Mouse (Mus musculus): Measurements from ENCODE around the gene Trp53. TPM values are rescaled to one million over a fixed set of nuclear protein-coding genes. Genes with fewer than 3 reads are reported as not detected.
"Not testable (repeated sequence)": the region's sequence is repeated elsewhere in the genome, so short reads cannot be mapped to it uniquely, and the experiment has no call there.

The Trp53 gene
- polyA plus RNA-seq (2015; fragmentation: Nextera tagmentation; extraction: Ambion mirVana) = 158 and 161 TPM in 2 replicates

DNA sequence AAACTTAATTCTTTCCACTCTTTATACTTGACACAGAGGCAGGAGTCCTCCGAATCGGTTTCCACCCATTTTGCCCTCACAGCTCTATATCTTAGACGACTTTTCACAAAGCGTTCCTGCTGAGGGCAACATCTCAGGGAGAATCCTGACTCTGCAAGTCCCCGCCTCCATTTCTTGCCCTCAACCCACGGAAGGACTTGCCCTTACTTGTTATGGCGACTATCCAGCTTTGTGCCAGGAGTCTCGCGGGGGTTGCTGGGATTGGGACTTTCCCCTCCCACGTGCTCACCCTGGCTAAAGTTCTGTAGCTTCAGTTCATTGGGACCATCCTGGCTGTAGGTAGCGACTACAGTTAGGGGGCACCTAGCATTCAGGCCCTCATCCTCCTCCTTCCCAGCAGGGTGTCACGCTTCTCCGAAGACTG, at the start of gene Trp53, which contains the start of gene Wrap53:
Gene Trp53, plus strand, starts transcription at position 269 of the 424 bp plus-strand sequence.
Gene Wrap53, minus strand, starts transcription at position 165 of the 424 bp plus-strand sequence.
- H3K4me1 ChIP-seq = peaks cover 43% of the 10 kb centered on the region
- H3K27ac ChIP-seq = peak within 1 kb of the TSS; percentile 97
- H3K4me3 ChIP-seq = peak within 1 kb of the TSS; percentile 87
- H3K9me3 ChIP-seq = no peaks in the 10 kb centered on the region
- peak within 1 kb of the TSS; percentile 83 for H3K4me2 ChIP-seq (replicated peaks)
- no peaks in the 10 kb centered on the region for H3K27me3 ChIP-seq
- peaks cover 21% of the 10 kb centered on the region; the same call in 1 of the 2 replicates for H3K36me3 ChIP-seq
- H3K9ac ChIP-seq = peak within 1 kb of the TSS; percentile 86
- peak; percentile 60 for ATAC-seq (ENCODE audit: low FRiP score, low read depth)
- WGBS = under 1% methylated on average over 13 of the region's 13 CpGs

DNA sequence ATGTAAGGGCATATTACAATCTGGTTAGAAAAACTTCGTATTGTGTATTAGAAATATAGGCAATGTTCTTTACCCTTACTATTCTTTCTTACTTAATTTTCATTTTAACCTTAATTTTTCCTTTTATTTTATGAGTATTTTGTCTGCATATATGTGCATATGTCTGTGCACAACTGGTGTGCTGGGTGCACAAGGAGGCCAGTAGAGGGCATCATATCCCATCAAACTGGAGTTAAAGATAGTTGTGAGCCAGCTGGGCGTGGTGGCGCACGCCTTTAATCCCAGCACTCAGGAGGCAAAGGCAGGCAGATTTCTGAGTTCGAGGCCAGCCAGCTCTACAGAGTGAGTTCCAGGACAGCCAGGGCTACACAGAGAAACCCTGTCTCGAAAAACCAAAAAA, 49.4 kb upstream of the Trp53 start:
- not testable (repeated sequence) for H3K4me3 ChIP-seq; H3K4me2 ChIP-seq (replicated peaks); H3K9me3 ChIP-seq; H3K27me3 ChIP-seq; ATAC-seq (ENCODE audit: low FRiP score, low read depth); H3K36me3 ChIP-seq; H3K27ac ChIP-seq; H3K9ac ChIP-seq
- 88% methylated on average over 6 of the region's 6 CpGs for WGBS
- peaks cover 15% of the 10 kb centered on the region for H3K4me1 ChIP-seq

DNA sequence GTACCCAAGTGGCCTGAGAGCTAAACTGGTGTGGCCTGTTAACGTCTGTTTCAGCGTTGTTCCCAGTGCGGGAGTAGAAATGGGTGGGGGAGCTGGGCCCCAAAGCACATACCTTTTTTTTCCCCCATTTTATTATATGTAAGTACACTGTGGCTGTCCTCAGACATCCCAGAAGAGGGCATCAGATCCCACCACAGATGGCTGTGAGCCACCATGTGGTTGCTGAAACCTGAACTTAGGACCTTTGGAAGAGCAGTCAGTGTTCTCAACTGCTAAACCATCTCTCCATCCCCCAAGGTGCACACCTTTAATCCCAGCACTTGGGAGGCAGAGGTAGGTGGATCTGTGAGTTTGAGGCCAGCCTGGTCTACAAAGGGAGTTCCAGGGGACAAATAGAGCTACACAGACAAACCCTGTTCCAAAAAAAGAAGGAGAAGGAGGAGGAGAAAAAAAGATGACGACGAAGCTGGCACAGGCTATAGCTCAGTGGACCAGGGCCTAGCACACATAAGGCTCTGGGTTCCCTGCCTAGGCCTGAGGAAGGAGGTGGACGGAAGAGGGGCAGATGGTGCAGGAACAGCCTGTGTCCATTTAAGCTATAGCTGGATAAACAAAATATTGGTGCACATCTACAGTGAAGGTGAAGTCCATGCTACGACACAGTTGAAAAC, 47.5 kb upstream of the Trp53 start:
- no peak for ATAC-seq (ENCODE audit: low FRiP score, low read depth)
- H3K36me3 ChIP-seq = no peaks in the 10 kb centered on the region
- no peaks in the 10 kb centered on the region for H3K27me3 ChIP-seq
- no peaks in the 10 kb centered on the region for H3K9me3 ChIP-seq
- H3K4me1 ChIP-seq = peaks cover 15% of the 10 kb centered on the region
- 72% methylated on average over 7 of the region's 7 CpGs for WGBS
- H3K4me2 ChIP-seq (replicated peaks) = no peak overlapping the region
- H3K4me3 ChIP-seq = no peak overlapping the region
- no peak overlapping the region for H3K27ac ChIP-seq
- no peak overlapping the region for H3K9ac ChIP-seq

DNA sequence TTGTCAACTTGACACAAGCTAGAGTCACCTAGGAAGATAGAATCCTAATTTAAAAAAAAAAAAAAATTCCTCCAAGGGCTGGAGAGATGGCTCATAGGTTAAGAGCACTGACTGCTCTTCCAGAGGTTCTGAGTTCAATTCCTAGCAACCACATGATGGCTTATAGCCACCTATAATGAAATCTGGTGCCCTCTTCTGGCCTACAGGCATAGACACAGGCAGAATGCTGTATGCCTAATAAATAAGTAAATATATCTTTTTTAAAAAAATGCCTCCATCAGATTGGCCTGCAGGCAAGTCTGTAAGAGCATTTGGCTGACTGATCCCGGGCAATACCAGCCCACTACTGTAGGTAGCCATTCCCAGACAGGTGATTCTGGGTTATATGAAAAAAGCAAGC, 45.2 kb upstream of the Trp53 start:
- Histone ChIP-seq H3K27me3 (no peaks in the 10 kb centered on the region), H3K4me1 (peaks cover 24% of the 10 kb centered on the region), H3K4me2 (replicated peaks) (no peak overlapping the region), H3K9ac (no peak overlapping the region), H3K36me3 (no peaks in the 10 kb centered on the region), H3K4me3 (no peak overlapping the region), H3K27ac (no peak overlapping the region), H3K9me3 (no peaks in the 10 kb centered on the region)
- ATAC-seq (ENCODE audit: low FRiP score, low read depth) = no peak
- WGBS = 74% methylated on average over 1 of the region's 1 CpGs

DNA sequence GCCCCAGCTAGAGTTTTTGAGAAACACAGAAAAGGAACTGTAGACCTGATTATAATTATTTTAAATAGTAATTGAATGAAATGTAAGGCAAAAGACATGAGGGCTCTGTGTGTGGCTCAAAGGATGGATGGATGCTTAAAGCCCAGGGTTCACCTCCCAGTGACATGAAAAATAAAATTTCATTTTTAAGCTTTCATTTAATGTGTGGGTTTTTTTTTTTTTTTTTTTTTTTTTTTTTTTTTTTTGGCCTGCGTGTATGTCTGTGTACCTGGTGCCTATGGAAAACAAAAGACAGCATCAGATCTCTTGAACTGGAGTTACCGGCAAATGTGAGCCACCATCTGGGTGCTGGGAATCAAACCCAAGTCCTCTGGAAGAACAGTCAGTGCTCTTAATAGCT, 39.5 kb upstream of the Trp53 start:
- ATAC-seq (ENCODE audit: low FRiP score, low read depth) = no peak
- no peak overlapping the region for H3K4me2 ChIP-seq (replicated peaks)
- H3K9me3 ChIP-seq = no peaks in the 10 kb centered on the region
- no peak overlapping the region for H3K27ac ChIP-seq
- no peak overlapping the region for H3K9ac ChIP-seq
- H3K36me3 ChIP-seq = no peaks in the 10 kb centered on the region
- WGBS = 86% methylated on average over 2 of the region's 2 CpGs
- H3K4me1 ChIP-seq = peaks cover 37% of the 10 kb centered on the region
- H3K4me3 ChIP-seq = no peak overlapping the region
- H3K27me3 ChIP-seq = no peaks in the 10 kb centered on the region

DNA sequence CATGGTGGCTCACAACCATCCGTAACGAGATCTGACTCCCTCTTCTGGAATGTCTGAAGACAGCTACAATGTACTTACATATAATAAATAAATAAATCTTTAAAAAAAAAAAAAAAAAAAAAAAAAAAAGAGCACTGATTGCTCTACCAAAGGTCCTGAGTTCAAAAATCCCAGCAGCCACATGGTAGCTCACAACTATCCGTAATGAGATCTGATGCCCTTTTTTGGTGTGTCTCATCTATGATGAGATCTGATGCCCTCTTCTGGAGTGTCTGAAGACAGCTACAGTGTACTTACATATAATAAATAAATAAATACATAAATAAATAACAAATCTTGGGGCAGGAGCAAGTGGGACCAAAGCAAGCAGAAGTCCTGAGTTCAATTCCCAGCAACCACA, 38.4 kb upstream of the Trp53 start:
- not testable (repeated sequence) for H3K27ac ChIP-seq; H3K36me3 ChIP-seq; H3K9me3 ChIP-seq; H3K9ac ChIP-seq; H3K27me3 ChIP-seq; H3K4me2 ChIP-seq (replicated peaks); H3K4me3 ChIP-seq; ATAC-seq (ENCODE audit: low FRiP score, low read depth)
- H3K4me1 ChIP-seq = peaks cover 38% of the 10 kb centered on the region
- WGBS = 64% methylated on average over 3 of the region's 3 CpGs

DNA sequence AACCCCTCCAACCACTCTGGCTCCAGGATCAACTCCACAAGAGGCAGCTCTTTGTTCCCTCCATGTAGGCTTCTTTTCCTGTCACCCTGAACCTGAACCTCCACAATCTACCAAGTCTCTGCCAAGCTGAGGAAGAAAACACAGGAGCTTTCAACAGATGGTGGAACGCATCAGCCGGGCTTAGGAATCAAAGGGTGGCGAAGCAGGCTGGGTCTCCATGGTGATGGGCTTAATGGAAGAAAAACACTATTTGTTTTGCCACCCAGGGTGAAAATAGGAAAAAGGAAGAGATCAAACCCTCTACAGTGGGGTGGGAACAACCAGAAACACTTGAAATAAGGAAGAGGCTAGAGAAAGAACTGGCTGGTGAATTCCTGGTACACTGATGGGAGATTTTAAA, 36.6 kb upstream of the Trp53 start:
- no peak overlapping the region for H3K27ac ChIP-seq
- WGBS = 37% methylated on average over 3 of the region's 3 CpGs

DNA sequence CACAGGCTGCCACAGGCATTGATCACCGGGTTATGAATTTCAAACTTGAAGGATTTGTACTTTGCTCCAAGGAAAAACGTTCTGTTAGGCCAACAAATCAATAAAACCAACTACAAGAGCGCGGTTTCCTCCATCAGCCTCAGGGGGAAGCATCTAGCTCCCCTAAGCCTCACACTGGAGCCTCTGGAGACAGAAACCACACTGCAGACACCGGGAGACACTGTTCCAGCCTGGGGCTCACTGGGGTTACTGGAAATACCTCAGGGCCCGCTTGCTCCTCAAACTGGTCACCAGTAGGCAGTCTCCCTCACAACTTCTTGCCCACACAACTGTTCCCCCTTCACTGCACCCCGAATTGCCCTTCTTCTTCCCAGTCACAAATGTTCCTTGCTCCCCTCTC, 34.2 kb upstream of the Trp53 start:
- Histone ChIP-seq H3K9me3 (no peaks in the 10 kb centered on the region), H3K9ac (peak overlapping the region; percentile 70), H3K4me1 (peaks cover 35% of the 10 kb centered on the region), H3K4me3 (peak overlapping the region; percentile 52), H3K36me3 (no peaks in the 10 kb centered on the region), H3K4me2 (replicated peaks) (peak overlapping the region; percentile 83), H3K27me3 (peaks cover 9% of the 10 kb centered on the region), H3K27ac (peak overlapping the region; percentile 89)
- 13% methylated on average over 7 of the region's 7 CpGs for WGBS
- peak; percentile 12; the same call in 1 of the 2 replicates for ATAC-seq (ENCODE audit: low FRiP score, low read depth)

More for the DNA sequence above, 36.6 kb upstream of the Trp53 start:
- Histone ChIP-seq H3K9me3 (no peaks in the 10 kb centered on the region), H3K4me2 (replicated peaks) (no peak overlapping the region), H3K9ac (no peak overlapping the region), H3K27me3 (0 out of 2 replicates have a peak, but pooled peaks cover under 1% of the 10 kb centered on the region), H3K4me3 (no peak overlapping the region), H3K4me1 (peaks cover 37% of the 10 kb centered on the region), H3K36me3 (no peaks in the 10 kb centered on the region)
- no peak for ATAC-seq (ENCODE audit: low FRiP score, low read depth)

DNA sequence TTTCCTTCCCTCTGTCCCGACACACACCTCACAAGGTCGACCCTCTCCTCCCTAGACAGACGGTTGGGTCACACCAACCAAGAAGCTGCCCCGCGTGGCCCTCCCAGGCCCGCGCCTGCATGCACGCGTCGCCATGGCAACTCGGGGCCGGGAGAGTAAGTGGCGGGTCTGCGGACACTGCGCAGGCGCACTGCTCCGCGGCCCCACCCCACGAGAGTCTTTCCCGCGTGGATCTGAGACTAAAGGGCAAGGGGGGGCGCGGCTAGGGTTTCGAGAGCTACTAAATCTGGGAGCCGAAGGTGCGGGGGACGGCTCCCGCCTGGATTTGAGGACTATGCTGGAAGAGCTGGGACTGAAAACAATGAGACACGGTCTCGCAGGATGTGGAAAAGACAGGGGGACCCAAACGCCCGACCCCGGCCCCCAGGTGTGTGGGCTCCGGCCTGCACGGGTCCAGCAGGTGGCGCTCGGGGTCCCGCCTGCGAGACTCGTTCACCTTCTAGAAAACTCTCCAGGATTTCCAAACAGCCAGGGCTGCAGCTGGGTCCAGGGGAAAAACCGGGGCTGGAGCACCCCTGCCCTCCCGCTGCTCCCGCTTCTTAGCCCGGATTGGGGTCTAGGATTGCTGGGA, 33.6 kb upstream of the Trp53 start:
- H3K4me3 ChIP-seq = peak overlapping the region; percentile 52
- ATAC-seq (ENCODE audit: low FRiP score, low read depth) = peak; percentile 87
- peaks cover 35% of the 10 kb centered on the region for H3K4me1 ChIP-seq
- H3K9ac ChIP-seq = peak overlapping the region; percentile 70
- no peaks in the 10 kb centered on the region for H3K9me3 ChIP-seq
- no peaks in the 10 kb centered on the region for H3K36me3 ChIP-seq
- H3K4me2 ChIP-seq (replicated peaks) = peak overlapping the region; percentile 83
- H3K27ac ChIP-seq = peak overlapping the region; percentile 89
- H3K27me3 ChIP-seq = peaks cover 9% of the 10 kb centered on the region
- WGBS = under 1% methylated on average over 44 of the region's 44 CpGs

DNA sequence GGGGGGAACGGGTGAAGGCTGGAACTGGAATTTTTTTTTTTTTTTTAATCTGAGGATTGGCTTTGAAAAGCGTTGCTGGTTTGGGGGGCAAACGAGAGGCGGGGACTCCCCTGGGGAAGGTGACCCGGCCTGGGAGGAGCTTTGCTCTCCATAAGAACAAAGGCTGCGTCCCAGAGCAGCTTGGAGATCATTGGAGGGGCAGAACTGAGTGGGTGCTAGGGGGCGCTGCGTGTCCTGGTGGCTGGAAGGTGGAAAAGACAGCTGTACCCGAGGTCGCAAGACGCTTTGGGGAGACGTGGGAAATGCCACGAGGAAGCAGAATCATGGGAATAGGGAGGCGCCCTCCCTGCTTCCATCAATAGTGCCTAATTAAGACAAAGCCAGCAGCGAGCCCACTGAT, 33.1 kb upstream of the Trp53 start:
- ATAC-seq (ENCODE audit: low FRiP score, low read depth) = peak; percentile 52
- Histone ChIP-seq H3K4me2 (replicated peaks) (peak overlapping the region; percentile 83), H3K36me3 (no peaks in the 10 kb centered on the region), H3K9ac (peak overlapping the region; percentile 70), H3K27me3 (peaks cover 9% of the 10 kb centered on the region), H3K4me3 (peak overlapping the region; percentile 52), H3K27ac (peak overlapping the region; percentile 89), H3K9me3 (no peaks in the 10 kb centered on the region), H3K4me1 (peaks cover 35% of the 10 kb centered on the region)
- 5% methylated on average over 15 of the region's 15 CpGs for WGBS

DNA sequence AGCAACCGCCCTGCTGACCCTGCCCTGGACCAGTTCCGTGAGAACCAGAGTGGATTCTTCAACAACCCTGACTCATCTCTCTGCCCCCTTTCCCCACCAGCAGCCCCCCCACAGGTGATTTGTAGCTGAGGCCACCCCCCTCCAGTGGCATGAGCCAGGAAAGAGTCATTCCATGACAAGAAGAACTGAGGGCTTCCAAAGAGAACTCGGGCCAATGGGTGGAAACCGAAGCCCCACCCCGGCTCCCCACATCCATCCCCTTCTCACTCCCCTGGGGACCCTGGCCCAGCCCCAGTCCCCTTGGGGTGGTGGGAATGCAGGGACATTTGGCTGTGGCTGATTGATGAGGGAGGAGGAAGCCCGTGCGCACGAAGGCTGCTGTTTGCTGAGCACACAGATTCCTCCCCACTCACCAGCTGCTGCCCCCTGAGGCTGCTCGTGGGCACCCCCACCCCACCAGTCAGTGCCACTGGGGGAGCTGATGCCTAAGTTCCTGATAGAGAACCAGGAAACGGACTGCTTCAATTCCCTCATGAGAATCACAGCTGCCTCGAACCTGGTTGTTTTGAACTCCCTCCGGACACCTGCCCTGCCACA, 31.0 kb upstream of the Trp53 start, which contains the start of gene Dnah2:
Gene Dnah2, minus strand, starts transcription at position 51 of the 597 bp plus-strand sequence.
- Histone ChIP-seq H3K4me2 (replicated peaks) (no peak within 1 kb of the TSS), H3K27me3 (peaks cover 9% of the 10 kb centered on the region), H3K4me3 (no peak within 1 kb of the TSS), H3K36me3 (peaks cover 2% of the 10 kb centered on the region), H3K4me1 (peaks cover 36% of the 10 kb centered on the region), H3K9ac (no peak within 1 kb of the TSS), H3K9me3 (no peaks in the 10 kb centered on the region), H3K27ac (no peak within 1 kb of the TSS)
- no peak for ATAC-seq (ENCODE audit: low FRiP score, low read depth)
- 30% methylated on average over 12 of the region's 12 CpGs for WGBS

DNA sequence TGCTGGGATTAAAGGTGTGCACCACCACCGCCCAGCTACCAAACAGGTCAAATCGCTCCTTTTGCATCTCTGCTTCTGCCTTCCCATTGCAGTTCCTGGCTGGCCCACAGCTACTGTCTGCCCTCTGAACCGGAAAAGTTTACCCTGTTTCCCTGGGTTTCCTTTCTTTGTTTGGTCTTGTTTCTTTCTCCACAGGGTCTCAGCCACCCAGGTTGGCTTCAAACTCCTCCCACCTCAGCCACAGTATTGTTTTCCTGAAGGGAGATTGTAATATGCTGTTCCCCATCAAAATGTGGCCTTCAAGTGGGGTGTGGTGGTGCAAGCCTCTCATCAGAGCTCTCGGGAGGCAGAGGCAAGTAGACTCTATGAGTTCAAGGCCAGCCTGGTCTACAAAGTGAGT, 28.8 kb upstream of the Trp53 start:
- H3K27me3 ChIP-seq = peaks cover 9% of the 10 kb centered on the region
- H3K27ac ChIP-seq = no peak overlapping the region
- peaks cover 22% of the 10 kb centered on the region for H3K36me3 ChIP-seq
- whole genome bisulfite sequencing = 84% methylated on average over 4 of the region's 4 CpGs
- no peaks in the 10 kb centered on the region for H3K9me3 ChIP-seq
- H3K4me3 ChIP-seq = no peak overlapping the region
- peaks cover 38% of the 10 kb centered on the region for H3K4me1 ChIP-seq
- no peak overlapping the region for H3K9ac ChIP-seq
- ATAC-seq (ENCODE audit: low FRiP score, low read depth) = no peak
- no peak overlapping the region for H3K4me2 ChIP-seq (replicated peaks)
